Mouse (Mus musculus): ENCODE data around the gene Kirrel3. TPM values are rescaled to one million over a fixed set of nuclear protein-coding genes. Genes with fewer than 3 reads are reported as not detected.

Gene Kirrel3
- total and polyA plus RNA-seq, 3 experiments = 0.98 TPM; not detected in 2

GRCm38 (mm10) chr9:34711996-34712395 is 226.3 kb downstream of the Kirrel3 start:
- TF ChIP-seq GATA2 (IDR thresholded peaks at IDR 0.05; ENCODE audit: borderline replicate concordance, low read depth, low read length) (no peak), POLR2AphosphoS5 (IDR thresholded peaks at IDR 0.05; ENCODE audit: insufficient replicate concordance, low read depth, low read length) (no peak), TAL1 (conservative IDR thresholded peaks at IDR 0.05; ENCODE audit: low read depth, low read length) (no peak), GATA1 (IDR thresholded peaks at IDR 0.05; ENCODE audit: borderline replicate concordance, low read length) (no peak), CTCF (IDR thresholded peaks at IDR 0.05; ENCODE audit: low read depth, low read length) (no peak)
- DNase-seq (ENCODE audit: low spot score) = no peak
- no peaks in the 10 kb centered on the region for H3K4me1 ChIP-seq (ENCODE audit: insufficient read depth, low read depth, low read length)
- no peaks in the 10 kb centered on the region for H3K36me3 ChIP-seq (replicated peaks)
- no peak overlapping the region for H3K4me3 ChIP-seq (ENCODE audit: low read depth, low read length)
- H3K27me3 ChIP-seq (ENCODE audit: insufficient read depth, low read length) = no peaks in the 10 kb centered on the region
- no peaks in the 10 kb centered on the region for H3K9me3 ChIP-seq (replicated peaks)
- ATAC-seq (ENCODE audit: extremely low read depth, insufficient number of reproducible peaks, low FRiP score, poor library complexity, severe bottlenecking) = no peak

- no peaks in the 10 kb centered on the region for H3K9me3 ChIP-seq (replicated peaks)
- ATAC-seq (ENCODE audit: extremely low read depth, insufficient number of reproducible peaks, low FRiP score, poor library complexity, severe bottlenecking) (no peak), DNase-seq (ENCODE audit: low spot score) (no peak)
- H3K4me3 ChIP-seq (ENCODE audit: low read depth, low read length) = no peak overlapping the region
- no peaks in the 10 kb centered on the region for H3K36me3 ChIP-seq (replicated peaks)
- H3K4me1 ChIP-seq (ENCODE audit: insufficient read depth, low read depth, low read length) = no peaks in the 10 kb centered on the region
- no peaks in the 10 kb centered on the region for H3K27me3 ChIP-seq (ENCODE audit: insufficient read depth, low read length)
- TF ChIP-seq GATA1 (IDR thresholded peaks at IDR 0.05; ENCODE audit: borderline replicate concordance, low read length) = no peak
- TF ChIP-seq TAL1 (conservative IDR thresholded peaks at IDR 0.05; ENCODE audit: low read depth, low read length) = no peak
- no peak for TF ChIP-seq CTCF (IDR thresholded peaks at IDR 0.05; ENCODE audit: low read depth, low read length)
- no peak for TF ChIP-seq GATA2 (IDR thresholded peaks at IDR 0.05; ENCODE audit: borderline replicate concordance, low read depth, low read length)
- no peak for TF ChIP-seq POLR2AphosphoS5 (IDR thresholded peaks at IDR 0.05; ENCODE audit: insufficient replicate concordance, low read depth, low read length)
Observed at GRCm38 (mm10) chr9:34712996-34713395, 227.3 kb downstream of the Kirrel3 start.

- TF ChIP-seq TAL1 (conservative IDR thresholded peaks at IDR 0.05; ENCODE audit: low read depth, low read length) (no peak), CTCF (IDR thresholded peaks at IDR 0.05; ENCODE audit: low read depth, low read length) (no peak), GATA2 (IDR thresholded peaks at IDR 0.05; ENCODE audit: borderline replicate concordance, low read depth, low read length) (no peak), POLR2AphosphoS5 (IDR thresholded peaks at IDR 0.05; ENCODE audit: insufficient replicate concordance, low read depth, low read length) (no peak), GATA1 (IDR thresholded peaks at IDR 0.05; ENCODE audit: borderline replicate concordance, low read length) (no peak)
- H3K9me3 ChIP-seq (replicated peaks) = no peaks in the 10 kb centered on the region
- H3K27me3 ChIP-seq (ENCODE audit: insufficient read depth, low read length) = no peaks in the 10 kb centered on the region
- H3K4me1 ChIP-seq (ENCODE audit: insufficient read depth, low read depth, low read length) = no peaks in the 10 kb centered on the region
- no peak for ATAC-seq (ENCODE audit: extremely low read depth, insufficient number of reproducible peaks, low FRiP score, poor library complexity, severe bottlenecking)
- no peak for DNase-seq (ENCODE audit: low spot score)
- H3K4me3 ChIP-seq (ENCODE audit: low read depth, low read length) = no peak overlapping the region
- H3K36me3 ChIP-seq (replicated peaks) = no peaks in the 10 kb centered on the region
Observed at GRCm38 (mm10) chr9:34713462-34713926, 227.8 kb downstream of the Kirrel3 start.

- DNase-seq (ENCODE audit: low spot score) (no peak), ATAC-seq (ENCODE audit: extremely low read depth, insufficient number of reproducible peaks, low FRiP score, poor library complexity, severe bottlenecking) (no peak)
- H3K9me3 ChIP-seq (replicated peaks) = no peaks in the 10 kb centered on the region
- no peaks in the 10 kb centered on the region for H3K36me3 ChIP-seq (replicated peaks)
- no peak overlapping the region for H3K4me3 ChIP-seq (ENCODE audit: low read depth, low read length)
- TF ChIP-seq GATA1 (IDR thresholded peaks at IDR 0.05; ENCODE audit: borderline replicate concordance, low read length) = no peak
- TF ChIP-seq POLR2AphosphoS5 (IDR thresholded peaks at IDR 0.05; ENCODE audit: insufficient replicate concordance, low read depth, low read length) = no peak
- no peak for TF ChIP-seq CTCF (IDR thresholded peaks at IDR 0.05; ENCODE audit: low read depth, low read length)
- TF ChIP-seq TAL1 (conservative IDR thresholded peaks at IDR 0.05; ENCODE audit: low read depth, low read length) = no peak
- no peak for TF ChIP-seq GATA2 (IDR thresholded peaks at IDR 0.05; ENCODE audit: borderline replicate concordance, low read depth, low read length)
- H3K27me3 ChIP-seq (ENCODE audit: insufficient read depth, low read length) = no peaks in the 10 kb centered on the region
- H3K4me1 ChIP-seq (ENCODE audit: insufficient read depth, low read depth, low read length) = no peaks in the 10 kb centered on the region
Observed at GRCm38 (mm10) chr9:34714996-34715619, 229.4 kb downstream of the Kirrel3 start.

- Histone ChIP-seq H3K36me3 (replicated peaks) (no peaks in the 10 kb centered on the region), H3K4me3 (ENCODE audit: low read depth, low read length) (no peak overlapping the region), H3K9me3 (replicated peaks) (no peaks in the 10 kb centered on the region), H3K4me1 (ENCODE audit: insufficient read depth, low read depth, low read length) (no peaks in the 10 kb centered on the region), H3K27me3 (ENCODE audit: insufficient read depth, low read length) (no peaks in the 10 kb centered on the region)
- TF ChIP-seq TAL1 (conservative IDR thresholded peaks at IDR 0.05; ENCODE audit: low read depth, low read length) (no peak), POLR2AphosphoS5 (IDR thresholded peaks at IDR 0.05; ENCODE audit: insufficient replicate concordance, low read depth, low read length) (no peak), GATA2 (IDR thresholded peaks at IDR 0.05; ENCODE audit: borderline replicate concordance, low read depth, low read length) (no peak), GATA1 (IDR thresholded peaks at IDR 0.05; ENCODE audit: borderline replicate concordance, low read length) (no peak), CTCF (IDR thresholded peaks at IDR 0.05; ENCODE audit: low read depth, low read length) (no peak)
- no peak for ATAC-seq (ENCODE audit: extremely low read depth, insufficient number of reproducible peaks, low FRiP score, poor library complexity, severe bottlenecking)
- no peak for DNase-seq (ENCODE audit: low spot score)
Observed at GRCm38 (mm10) chr9:34716476-34716875, 230.8 kb downstream of the Kirrel3 start.

GRCm38 (mm10) chr9:34721478-34722197 is 235.9 kb downstream of the Kirrel3 start:
- no peaks in the 10 kb centered on the region for H3K36me3 ChIP-seq (replicated peaks)
- no peak for DNase-seq (ENCODE audit: low spot score)
- TF ChIP-seq TAL1 (conservative IDR thresholded peaks at IDR 0.05; ENCODE audit: low read depth, low read length) (no peak), GATA2 (IDR thresholded peaks at IDR 0.05; ENCODE audit: borderline replicate concordance, low read depth, low read length) (no peak), POLR2AphosphoS5 (IDR thresholded peaks at IDR 0.05; ENCODE audit: insufficient replicate concordance, low read depth, low read length) (no peak)
- no peaks in the 10 kb centered on the region for H3K27me3 ChIP-seq (ENCODE audit: insufficient read depth, low read length)
- ATAC-seq (ENCODE audit: extremely low read depth, insufficient number of reproducible peaks, low FRiP score, poor library complexity, severe bottlenecking) = no peak
- no peaks in the 10 kb centered on the region for H3K9me3 ChIP-seq (replicated peaks)
- no peaks in the 10 kb centered on the region for H3K4me1 ChIP-seq (ENCODE audit: insufficient read depth, low read depth, low read length)
- no peak overlapping the region for H3K4me3 ChIP-seq (ENCODE audit: low read depth, low read length)
